Mouse (Mus musculus): ENCODE measurements around the gene Adam23.

Adam23 gene

DNA sequence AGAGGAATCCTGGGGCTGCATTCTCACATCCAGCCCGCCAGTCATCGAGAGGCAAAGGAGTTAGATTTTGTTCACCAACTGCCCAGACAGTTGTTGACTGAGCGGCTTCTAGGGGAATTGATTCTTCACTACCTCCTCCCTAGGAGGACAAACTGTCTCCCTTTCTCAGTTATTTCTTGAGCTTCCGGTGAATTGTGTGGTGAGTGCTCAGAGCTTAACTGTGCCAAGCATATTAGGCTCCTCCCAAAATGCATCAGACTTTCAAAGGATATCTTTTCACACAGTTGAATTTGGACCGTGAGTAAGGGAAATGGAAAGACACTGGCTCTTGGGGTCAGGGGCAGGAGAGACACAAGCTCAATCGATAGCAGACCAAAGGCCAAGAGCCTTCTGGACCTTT, 39.0 kb downstream of the Adam23 start:
- DNase-seq (ENCODE audit: low spot score), result no peak

DNA sequence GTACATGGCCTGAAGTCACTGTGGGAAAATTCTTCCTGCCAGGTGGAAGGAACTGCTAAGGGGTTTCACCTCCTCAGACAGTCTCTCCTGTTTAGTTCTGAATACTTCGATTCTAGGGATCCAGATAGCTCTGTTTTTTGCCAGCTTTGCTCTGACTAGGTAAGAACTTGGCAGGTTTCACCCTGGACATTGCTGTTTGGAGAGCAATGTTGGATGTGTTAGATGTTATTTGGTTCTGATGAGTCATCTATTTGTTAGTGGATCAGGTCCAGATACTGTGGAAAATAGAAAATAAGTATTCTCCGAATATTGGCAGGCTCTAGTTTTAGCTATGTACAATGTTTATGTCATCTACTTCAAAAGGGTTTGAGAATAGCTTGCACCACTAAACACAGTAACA, 41.0 kb downstream of the Adam23 start:
- DNase-seq (ENCODE audit: low spot score), result no peak

DNA sequence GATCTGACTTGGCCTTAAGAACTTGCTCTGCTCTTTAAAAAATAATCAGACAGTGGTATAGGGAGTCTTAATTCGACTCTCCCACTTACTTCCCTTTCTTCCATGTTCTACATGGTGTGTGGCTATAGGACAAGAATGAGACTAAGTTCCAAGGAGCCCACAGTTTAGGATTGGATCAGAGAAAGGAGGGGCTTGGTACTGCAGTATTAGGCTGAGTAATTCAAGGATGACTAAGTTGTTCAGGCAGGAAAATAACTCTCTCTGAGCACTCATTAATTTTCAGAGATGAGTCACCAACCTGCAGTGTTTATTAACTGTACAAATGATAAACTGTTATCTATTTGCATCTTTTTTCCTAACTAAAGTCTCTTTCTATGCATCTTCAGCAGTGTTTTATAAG, 45.3 kb downstream of the Adam23 start:
- DNase-seq (ENCODE audit: low spot score), result no peak

DNA sequence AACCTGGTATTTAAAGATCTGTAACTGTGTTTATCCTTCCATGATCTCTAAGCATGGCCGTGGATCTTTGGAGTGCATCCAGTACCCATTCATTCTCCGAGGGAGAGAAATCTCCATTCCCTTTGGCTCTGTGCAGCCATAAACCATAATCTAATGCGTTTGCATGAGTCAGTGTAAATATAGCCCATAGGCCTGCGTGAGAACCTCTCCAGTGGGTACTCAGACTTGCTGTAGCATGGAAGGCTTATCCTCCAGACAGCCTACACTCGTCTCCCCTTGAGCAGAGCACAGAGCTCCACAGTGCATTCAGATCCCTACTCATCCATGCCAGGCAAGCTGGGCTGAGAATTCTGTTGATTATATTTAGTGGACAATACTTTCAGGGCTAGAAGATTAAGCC, 47.6 kb downstream of the Adam23 start:
- DNase-seq (ENCODE audit: low spot score), result no peak

DNA sequence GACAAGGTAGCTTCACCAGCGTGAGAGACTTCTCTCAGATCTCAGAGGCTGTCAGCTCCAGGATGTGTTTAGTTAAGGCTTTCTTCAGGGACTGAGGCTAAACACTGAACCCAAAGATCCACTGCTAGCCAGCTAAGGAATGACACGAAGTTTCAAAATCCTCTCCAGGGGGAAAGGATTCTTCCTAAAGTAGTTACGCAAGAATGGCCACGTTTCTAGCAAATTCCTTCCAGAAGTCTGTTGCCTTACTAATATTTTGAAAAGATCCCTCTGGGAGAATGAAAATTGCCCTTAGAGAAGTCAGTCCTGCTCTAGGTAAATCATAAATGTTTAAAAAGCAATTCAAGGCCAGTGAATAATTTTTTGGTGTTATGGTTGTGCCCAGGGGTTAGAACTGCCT, 61.7 kb downstream of the Adam23 start:
- no peak for DNase-seq (ENCODE audit: low spot score)

DNA sequence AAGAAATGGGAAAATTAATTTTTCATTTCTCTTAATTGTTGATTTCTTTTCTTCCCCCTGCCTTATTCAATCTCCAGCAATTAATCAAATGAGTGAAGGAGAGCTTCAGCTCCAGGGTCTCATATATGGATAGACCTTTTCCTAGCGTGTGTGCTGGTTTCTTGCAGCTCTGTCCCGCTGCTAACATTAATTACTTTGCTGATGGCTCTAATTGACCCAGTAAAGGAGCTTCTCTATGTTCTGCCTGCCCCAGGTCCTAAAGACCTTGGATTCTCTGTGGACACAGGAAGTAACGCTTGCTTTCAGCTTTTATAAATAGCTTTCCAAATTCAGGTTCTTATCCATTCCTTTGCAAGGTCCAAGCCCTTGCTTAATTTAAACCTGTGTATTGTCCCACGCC, 63.1 kb downstream of the Adam23 start:
- DNase-seq (ENCODE audit: low spot score), result no peak

DNA sequence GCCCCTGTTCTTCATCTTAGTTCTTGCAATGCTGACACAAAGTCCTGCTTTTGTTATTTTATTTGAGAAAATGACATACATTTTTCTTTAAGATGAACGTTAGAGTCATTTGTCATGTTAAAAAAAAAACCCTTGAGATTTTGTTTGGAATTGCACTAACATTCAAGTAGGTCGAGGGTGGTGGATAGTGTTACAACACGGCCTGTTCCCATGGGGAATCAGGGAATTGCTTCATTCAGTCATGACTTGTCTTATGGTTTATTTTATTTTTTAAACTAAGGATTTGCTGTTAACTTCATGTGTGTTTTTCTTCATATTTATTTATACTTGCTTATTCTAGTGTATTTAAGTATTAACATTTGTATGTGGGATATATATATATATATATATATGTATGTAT, 65.7 kb downstream of the Adam23 start:
- no peak for DNase-seq (ENCODE audit: low spot score)

DNA sequence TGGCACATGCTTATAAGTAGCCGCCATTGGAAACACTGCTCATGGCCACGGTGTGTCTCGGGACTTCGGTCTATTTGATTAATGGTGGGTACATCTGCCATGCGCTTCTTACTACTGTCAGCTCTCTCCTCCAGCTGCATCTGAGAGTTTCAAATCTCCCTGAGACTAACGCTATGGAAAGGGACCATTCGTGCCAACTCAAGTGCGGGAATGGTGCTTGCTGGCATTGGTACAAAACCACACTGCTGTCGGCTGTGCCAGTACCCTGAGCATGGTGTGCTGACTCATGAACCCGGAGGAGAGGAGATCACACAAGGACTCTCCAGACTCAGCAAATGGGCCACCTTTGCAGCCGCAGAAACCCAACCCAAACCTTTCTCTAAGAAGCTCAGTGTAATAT, 72.1 kb downstream of the Adam23 start:
- no peak for DNase-seq (ENCODE audit: low spot score)

DNA sequence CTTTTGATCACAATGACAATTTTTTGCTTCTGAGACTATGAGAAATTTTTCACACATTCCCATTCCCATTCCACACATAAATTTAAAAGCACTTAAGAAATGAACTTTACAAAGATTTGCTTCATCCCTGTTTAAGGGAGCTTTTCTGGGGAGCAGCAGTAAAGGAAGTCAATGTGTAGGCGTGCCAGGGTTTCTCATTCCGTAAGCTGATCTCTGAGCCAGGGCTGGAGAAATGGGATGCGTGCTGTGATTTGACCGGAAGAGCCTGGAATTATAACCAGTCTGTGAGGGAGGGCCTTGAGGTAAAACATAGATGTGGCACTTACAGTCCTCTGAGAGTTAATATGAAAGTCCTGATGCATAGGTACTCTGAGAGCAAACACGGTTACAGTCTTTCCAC, 73.1 kb downstream of the Adam23 start:
- no peak for DNase-seq (ENCODE audit: low spot score)

DNA sequence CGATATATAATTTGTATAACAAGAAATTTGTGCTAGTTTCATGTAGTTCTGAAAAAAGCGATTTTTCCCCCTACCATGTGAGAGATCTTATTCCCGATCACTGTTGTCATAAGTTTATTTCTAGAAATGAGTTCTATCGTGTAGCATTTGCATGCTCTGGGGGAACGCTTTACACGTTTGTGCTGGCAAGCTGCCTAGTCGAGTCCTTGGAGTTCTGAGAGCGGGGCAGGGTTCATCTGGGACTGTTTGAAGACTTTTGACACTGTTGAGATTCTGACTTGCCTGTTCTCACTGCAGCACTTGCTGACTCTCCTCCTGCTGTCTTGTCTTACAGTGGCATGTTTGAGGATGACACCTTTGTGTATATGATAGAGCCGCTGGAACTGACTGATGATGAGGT, 84.2 kb downstream of the Adam23 start:
- DNase-seq (ENCODE audit: low spot score), result no peak

DNA sequence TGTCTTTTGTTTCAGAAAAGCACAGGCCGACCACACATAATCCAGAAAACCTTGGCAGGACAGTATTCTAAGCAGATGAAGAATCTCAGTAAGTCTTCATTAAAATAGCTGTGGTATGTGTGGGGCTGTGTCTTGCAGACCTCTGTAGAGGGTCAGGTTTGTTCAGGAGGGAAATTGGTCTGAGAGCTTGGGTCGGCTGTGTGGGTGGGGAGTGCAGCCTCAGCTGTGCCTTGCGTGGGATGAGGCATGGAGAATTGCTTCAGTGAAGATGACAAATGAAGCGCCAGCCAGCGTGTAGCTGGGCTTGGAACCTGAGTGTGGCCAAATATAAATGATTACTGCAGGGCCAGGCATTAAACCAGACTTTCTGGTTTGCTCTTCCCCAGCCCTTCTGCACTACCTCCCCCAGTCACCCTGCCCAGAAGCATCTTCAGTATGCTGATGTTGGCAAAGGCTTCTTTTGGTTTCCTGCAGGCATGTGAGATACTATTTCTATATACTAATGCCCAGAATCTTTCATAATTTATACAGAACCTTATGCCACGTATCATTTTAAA, 88.7 kb downstream of the Adam23 start:
- no peak for DNase-seq (ENCODE audit: low spot score)

DNA sequence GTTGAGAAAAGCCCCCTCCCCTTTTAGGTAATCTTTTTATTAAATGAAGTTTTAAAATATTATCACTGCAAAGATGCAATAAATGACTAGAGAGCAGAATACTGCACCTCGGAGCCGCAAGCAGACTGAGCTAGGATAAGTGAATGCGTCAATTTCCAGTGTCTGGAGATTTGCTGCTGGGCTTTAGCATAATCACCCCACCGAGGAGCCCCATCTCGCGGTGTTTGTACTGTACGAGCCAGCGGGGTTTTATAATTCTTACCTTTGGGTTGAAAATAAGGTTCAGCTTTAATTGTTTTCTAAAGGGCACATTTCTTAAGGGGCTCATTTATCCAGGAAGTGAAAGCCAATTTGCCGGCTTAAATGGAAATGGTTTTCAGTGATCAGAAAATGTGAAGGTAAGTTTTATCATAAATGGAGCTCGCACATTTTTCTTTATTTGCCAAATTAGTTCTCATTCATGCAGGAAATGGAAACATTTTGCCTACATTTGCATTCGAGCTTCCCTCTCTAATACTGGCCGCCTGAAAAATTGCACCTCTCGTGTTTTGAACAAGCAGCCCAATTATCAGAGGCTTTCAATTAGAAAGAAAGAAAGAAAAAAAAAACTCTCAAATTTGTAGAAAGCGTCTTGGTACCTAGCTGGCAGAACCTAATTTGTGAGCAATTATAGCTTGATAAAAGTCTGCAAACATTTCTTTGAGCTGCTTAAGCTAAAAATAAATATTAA, 94.4 kb downstream of the Adam23 start:
- DNase-seq (ENCODE audit: low spot score), result no peak

DNA sequence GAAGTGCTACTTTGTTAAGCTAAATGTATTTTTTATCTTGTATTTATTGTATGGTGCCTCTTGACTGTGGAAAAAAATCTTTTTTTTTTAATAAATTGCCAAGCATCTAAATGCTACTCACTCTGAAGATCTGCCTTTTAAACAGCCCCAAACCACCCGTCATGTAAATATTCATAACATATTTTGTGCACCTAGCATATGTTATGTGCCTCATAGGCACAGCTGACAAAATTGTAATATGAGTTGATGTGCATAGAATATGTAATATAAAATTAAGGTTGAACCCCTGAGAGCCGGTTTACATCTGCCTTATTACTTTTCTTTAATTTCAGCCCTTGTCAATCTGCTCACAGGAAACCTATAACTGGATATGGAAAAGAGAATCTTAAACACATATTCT, 98.4 kb downstream of the Adam23 start:
- no peak for DNase-seq (ENCODE audit: low spot score)

DNA sequence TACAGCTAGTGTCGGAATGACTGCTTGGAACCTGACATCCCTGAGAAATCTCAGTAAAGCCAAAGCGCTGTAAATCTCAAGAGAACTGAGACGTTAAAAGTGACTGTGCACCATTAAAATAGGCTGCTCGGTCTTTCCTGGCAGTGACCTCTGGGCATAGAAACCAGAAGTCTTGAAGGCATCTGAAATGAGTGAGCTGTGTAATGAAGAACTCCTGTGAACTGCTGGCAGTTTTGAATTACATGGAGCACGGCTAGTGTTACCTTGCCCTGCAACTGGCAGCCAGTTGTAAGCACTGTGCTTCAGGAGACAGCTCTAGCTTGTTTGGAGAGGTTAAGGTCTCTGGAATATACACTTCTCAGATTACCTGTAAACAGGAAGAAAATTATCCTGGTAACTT, 107.3 kb downstream of the Adam23 start:
- no peak for DNase-seq (ENCODE audit: low spot score)

DNA sequence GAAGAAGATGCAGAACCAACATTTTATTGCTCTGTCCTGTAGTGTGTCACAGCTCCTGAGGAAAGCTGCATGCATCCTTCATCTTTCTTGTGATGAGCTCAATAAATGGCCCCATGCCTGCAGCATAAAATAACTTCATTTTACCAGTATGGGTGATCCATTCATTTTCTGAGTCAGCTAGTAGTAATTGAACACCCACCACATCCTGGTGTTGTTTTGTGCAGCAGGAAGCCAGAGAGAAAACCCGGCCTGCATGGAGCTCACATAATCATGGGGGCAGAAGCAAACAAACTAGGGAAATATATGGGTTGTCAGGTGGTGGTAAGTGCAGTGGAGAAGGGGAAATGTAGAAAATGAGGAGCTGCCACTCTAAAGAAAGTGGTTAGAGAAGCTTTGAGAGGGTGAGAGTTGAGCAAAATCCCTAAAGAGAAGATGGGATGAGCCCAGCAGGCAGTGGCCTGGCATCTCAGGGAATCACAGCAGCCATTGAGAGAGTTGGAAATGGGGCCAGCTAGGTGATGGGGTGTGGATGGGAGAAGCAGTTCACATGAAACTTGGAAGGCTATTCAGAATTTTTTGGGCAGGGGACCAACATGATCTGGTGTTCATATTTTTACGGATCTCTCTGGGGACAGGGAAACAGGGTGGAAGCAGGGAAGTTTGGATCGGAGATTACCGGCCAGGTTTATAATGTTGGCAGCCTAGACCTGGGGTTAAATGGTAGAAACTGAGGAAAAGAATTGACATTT, 116.3 kb downstream of the Adam23 start:
- no peak for DNase-seq (ENCODE audit: low spot score)

DNA sequence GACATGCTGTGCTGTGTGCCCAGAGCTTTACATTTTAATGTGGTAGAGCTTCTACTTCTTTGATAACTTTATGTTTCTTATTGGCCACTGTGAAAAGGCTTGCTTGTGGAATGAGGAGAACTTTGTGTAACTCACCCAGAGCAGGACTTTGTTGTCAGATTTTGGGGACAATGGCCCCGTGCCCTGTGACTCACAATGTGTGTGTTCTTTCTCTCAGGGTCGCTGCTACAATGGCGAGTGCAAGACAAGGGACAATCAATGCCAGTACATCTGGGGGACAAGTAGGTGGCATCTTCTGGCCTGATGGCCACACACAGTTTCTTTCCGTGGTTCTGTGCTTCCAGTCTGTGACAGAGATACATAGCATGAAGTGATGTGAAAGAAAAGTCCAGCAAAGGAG, 118.2 kb downstream of the Adam23 start:
- no peak for DNase-seq (ENCODE audit: low spot score)

DNA sequence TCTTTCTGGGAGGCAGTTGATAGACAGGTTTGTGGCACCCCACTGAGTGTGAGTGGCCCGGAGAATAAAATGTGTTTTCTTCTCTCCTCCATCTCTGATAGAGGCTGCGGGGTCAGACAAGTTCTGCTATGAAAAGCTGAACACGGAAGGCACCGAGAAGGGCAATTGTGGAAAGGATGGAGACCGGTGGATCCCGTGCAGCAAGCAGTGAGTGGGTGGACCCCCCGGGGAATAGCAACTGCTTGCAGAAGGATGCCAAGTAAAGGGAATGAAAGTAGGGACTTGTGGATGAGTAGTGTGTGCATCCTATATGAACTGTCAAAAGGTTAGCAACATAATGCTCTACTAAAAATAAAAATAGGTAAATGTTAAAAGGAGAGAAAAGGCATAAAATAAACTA, 120.8 kb downstream of the Adam23 start:
- no peak for DNase-seq (ENCODE audit: low spot score)

DNA sequence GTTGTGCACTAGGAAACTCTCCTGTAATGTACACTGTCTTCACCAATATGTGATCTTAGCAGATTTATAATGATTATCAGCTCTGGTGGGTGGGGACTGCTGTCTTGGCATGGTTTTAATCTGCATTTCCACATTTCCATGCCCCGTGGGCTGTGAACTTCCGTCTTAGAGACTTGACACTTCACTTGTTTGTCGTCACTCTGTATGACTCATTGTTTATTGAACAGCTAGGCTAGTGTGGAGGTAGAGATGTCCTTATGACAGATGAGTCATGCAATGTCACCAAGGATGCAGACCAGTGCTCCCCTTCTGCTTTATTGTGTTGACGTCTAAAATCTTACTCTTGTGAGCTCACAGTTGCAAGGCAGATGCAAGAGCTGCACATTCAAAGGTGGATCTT, 121.3 kb downstream of the Adam23 start:
- no peak for DNase-seq (ENCODE audit: low spot score)

DNA sequence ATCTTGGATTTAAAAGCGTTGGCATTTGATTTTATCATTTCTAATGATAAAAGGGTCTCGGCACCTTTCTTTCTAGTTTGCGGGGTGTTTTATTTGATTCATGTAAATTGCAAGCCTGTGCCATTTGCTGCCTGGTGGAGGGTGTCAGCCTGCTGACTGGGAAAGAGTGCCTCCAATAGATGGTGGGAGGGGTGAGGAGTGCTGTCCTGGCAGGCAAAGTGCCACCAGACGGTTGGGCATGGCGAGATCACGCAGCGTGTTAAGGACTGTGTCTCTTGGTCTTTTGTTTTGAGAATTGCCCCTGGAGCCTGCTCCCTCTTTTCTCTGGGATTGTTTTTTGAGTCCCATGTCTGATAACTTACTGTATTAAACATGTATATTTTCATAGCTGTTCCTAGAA, 126.5 kb downstream of the Adam23 start:
- no peak for DNase-seq (ENCODE audit: low spot score)

DNA sequence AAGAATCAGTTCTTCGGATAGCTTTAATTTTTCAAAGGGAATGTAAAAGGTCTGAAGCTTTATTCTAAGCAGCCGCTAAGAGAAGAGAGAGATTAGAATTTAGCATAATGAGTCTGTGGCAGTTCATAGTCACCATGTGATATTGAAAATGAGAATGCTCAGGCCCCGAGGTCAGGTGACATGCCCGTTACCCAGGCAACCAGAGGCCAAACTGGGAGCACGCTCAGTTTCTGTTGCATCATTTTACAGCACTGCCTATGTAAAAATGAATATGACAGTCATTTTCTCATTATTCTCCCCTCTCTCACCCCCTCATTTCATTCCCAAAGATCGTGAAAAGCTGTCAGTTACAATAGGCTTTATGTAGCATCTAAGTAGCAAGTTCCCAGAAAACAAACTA, 127.7 kb downstream of the Adam23 start:
- DNase-seq (ENCODE audit: low spot score), result no peak

DNA sequence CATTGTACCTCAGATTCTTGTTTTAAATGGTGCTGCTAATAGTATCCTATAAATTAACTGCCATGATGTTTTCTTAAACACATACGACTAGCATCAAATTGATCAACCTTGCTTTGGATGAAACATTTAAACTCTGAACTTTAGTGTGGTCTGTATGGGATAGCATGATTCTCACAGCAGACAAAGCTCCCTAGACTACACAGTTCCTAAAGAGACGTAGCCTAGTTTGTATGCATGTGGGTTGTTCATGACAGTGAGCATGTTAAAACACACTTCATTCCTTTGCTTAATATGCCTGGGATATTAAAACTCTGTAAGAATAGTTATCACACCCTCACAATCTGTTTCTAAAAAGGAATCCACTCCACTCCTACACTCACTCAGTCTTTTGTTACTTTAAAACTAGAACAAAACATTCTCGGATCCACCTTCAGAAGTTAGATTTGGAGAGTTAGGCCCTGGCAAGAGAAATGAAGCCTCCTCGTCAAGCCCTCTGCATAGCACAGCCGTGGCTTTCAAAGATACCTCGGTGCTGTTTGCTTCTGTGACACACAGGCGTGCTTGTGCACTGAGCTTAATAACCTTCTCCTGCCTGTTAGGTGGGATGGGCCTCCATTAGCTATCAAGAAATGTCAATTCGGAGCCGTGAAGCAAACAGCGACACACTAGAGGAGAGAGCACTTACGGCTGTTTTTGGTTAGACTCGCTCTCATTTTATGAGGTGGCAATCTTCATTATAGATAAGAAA, 128.3 kb downstream of the Adam23 start:
- no peak for DNase-seq (ENCODE audit: low spot score)

DNA sequence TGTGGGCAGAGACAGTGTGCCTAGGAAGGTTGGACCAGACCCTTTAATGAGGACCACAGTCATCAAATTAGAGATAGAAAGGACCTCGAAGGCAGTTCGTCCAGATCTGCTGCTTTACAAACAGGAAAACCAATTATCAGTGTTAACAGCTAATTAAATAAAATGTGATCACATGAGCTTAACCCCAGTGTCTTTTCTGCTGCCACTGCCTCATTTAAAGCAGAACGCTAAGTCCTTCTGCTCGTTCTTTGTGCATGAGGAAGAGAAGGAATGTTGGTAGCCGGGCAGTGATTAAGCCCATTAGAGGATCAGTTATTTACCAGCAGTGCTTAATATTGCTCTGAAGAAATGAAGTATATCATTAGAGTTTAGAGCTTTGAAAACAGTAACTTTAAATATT, 131.1 kb downstream of the Adam23 start:
- no peak for DNase-seq (ENCODE audit: low spot score)

DNA sequence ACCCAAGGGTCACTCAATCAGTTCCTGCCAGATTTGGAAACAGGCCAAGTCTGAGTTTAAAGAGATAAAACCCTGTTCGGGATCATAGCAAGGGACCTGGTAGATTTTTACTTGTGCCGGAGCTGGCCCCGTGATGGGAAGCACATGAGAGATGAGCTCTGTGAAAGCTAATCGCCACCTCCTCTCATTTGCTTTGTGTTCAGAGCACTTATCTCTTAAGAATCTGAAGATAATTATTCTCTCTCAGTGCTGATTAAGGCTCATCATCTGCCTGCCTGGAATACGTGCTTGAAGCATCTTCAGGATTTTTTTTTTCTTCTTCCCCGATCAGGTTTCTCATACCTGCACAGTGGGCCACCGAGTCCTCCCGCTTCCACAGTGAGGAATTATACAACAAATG, 133.5 kb downstream of the Adam23 start:
- DNase-seq (ENCODE audit: low spot score), result no peak

All from T-cell, adult 2 months (primary cell).